Mouse (Mus musculus) induced T-regulatory cell, adult 2 months (primary cell): ENCODE measurements around the gene Rgsl1.
"Not testable (repeated sequence)": the region's sequence is repeated elsewhere in the genome, so short reads cannot be mapped to it uniquely, and the experiment has no call there.

Experiments used
- DNase-seq: peaks from one replicate; pipeline ENCODE4 v3.0.0-alpha.2; 2012; ENCODE audit warnings: low read depth

The Rgsl1 gene

DNA sequence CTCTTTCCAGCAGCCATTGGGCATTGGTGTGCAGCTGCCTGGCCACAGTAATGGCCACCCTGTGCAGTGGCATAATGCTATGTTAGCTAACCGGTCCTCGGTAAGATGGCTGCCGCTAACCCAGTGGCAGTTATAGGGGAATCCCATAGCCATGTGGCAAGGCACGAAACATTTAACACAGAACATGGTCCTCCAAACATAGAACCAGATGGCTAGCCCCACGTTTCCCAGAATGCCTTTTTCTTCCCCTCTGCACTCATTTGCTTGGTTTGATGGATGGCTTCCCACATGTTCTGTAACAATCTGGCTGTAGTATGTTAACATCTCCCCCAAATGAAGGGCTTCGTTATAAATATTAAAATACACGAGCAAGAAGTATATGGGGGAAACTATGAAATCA, 67.7 kb downstream of the Rgsl1 start:
- DNase-seq: no peak

GRCm38 (mm10) chr1:153775174-153775573, 68.8 kb downstream of the Rgsl1 start:
- DNase-seq: no peak

- DNase-seq: no peak
Observed at GRCm38 (mm10) chr1:153770776-153771167, 73.2 kb downstream of the Rgsl1 start.

- no peak for DNase-seq
Observed at GRCm38 (mm10) chr1:153769998-153770775, 73.8 kb downstream of the Rgsl1 start.

DNA sequence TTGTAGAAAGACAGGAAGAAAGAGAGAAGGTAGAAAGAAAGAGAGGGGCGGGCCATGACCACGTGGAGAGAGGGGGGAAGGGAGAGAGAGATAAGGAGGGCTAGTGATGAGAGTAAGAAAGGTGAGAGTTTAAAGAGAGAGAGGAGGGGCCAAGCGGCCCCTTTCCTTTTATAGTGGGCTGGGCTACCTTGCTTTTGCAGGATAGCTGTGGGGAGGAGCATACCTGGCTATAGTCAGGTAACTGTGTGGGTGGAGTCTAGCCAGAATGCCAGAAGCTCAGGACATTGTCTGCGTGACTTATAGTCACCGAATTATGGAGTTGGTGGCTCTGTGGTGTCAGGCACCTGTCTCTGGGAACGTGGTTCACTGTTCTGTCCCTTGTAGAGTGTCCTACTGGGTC, 74.4 kb downstream of the Rgsl1 start:
- not testable (repeated sequence) for DNase-seq

GRCm38 (mm10) chr1:153768465-153768864, 75.5 kb downstream of the Rgsl1 start:
- no peak for DNase-seq

DNA sequence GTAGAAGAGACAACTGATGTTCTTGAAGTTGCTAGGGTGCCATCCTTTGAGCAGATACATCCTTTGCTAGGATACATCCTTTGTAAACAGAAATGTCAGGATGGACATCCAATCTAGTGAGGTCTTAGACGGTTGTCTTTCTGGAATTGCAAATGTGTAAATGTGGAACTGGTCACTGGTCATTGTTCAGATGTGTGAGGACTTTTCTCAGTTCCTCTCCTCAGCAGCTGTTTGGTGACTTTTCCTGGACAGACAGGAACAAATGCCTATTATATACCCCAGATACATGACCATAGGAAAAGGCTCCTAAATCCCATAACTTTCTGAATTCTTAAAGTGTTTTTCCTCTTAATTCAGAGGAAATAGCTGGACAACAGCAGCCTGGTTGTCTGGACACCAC, 76.7 kb downstream of the Rgsl1 start:
- no peak for DNase-seq

DNA sequence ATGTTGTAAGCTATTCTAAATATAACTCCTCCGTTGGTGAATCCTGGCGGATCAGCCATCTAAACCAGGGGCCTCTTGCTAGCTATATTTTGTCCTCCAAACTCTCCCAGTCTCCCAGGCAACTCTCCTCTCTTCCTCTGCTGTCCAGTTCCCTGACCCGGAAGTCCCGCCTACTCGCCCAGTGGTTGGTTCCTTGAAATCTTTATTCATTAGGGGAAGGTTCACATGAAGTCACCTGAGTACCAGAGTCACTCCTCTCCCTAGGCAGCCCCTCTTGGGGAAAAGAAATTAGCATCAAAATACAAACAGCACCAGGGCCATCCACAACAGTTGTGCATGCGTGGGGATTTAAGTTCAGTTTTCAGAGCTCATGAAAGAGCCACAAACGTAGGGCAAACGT, 77.6 kb downstream of the Rgsl1 start:
- DNase-seq: no peak

DNA sequence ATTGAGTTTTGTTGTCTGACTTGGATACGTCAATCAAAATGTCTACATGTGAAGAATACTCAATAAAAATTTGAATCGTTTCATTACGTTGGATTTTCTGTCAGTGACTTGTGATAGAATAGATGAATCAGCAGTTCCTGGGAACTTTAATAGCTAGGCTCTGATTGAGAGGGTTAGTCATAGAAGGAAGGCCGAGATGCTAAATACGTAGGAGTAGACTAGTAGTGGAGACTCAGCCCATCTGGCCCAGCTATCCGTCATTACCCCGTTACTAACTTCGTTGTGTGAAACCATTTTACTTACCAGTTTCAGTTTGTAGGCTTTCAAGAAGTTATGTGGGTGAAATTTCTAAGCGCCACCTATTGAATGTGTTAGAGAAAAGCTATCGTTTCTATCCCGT, 79.8 kb downstream of the Rgsl1 start:
- no peak for DNase-seq

DNA sequence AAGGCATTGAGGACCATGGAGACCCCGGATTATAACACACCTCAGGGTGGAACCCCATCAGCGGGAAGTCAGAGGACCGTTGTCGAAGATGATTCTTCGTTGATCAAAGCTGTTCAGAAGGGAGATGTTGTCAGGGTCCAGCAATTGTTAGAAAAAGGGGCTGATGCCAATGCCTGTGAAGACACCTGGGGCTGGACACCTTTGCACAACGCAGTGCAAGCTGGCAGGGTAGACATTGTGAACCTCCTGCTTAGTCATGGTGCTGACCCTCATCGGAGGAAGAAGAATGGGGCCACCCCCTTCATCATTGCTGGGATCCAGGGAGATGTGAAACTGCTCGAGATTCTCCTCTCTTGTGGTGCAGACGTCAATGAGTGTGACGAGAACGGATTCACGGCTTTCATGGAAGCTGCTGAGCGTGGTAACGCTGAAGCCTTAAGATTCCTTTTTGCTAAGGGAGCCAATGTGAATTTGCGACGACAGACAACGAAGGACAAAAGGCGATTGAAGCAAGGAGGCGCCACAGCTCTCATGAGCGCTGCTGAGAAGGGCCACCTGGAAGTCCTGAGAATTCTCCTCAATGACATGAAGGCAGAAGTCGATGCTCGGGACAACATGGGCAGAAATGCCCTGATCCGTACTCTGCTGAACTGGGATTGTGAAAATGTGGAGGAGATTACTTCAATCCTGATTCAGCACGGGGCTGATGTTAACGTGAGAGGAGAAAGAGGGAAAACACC, 90.0 kb downstream of the Rgsl1 start:
- no peak for DNase-seq

DNA sequence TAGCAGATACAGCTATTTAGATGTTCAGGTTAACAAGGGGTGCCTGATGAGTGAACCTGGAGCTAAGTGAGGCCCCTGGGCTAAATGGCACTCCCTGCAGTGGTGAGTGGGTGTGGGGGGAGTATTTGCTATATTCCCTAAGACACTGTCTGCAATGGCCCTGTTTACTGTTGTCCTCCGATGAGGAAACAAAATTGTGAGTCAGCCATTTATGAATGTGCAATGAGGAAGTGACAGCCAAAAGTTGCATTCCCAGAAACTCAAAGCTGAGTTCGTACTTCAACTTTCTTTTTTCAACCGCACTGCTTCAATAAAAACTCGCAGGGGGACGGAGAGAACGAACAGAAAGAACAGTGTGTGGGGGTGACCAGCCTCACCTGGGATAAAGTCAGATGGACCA, 91.4 kb downstream of the Rgsl1 start:
- DNase-seq: peak; percentile 53

DNA sequence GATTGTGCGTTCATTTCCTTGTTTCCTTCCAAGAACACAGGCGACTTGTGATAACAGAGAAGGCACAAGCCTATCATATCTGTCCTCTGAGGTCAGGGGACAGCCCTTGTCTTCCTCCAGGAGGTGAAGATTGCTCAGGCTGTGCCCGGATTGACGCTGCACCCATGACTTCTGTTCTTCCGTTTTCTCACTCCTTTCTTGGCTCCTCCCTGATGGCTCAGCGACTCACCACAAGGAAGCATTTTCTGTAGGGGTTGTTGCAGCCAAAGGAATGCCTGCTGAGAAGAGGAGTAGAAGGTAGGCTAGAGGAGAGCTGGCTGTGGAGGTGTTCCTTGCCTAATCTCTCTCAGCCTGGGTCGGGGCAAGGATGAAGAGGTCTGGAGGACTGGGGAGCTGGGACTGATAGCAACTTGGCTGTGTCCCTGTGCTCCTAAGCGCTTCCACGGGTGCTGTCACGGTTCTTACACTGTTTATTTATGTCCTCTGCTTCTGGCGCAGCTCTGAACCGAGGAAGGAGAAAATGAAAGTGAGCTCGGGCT, 92.1 kb downstream of the Rgsl1 start:
- peak; percentile 87 for DNase-seq

- DNase-seq: no peak
Observed at GRCm38 (mm10) chr1:153750054-153750453, 93.9 kb downstream of the Rgsl1 start.

GRCm38 (mm10) chr1:153749211-153749801, 94.6 kb downstream of the Rgsl1 start, which contains the start of gene Rnasel:
TSS of gene Rnasel (plus strand) at chr1:153749426.
- peak; percentile 93 for DNase-seq

GRCm38 (mm10) chr1:153748549-153748948, 95.4 kb downstream of the Rgsl1 start:
- DNase-seq: peak; percentile 85

DNA sequence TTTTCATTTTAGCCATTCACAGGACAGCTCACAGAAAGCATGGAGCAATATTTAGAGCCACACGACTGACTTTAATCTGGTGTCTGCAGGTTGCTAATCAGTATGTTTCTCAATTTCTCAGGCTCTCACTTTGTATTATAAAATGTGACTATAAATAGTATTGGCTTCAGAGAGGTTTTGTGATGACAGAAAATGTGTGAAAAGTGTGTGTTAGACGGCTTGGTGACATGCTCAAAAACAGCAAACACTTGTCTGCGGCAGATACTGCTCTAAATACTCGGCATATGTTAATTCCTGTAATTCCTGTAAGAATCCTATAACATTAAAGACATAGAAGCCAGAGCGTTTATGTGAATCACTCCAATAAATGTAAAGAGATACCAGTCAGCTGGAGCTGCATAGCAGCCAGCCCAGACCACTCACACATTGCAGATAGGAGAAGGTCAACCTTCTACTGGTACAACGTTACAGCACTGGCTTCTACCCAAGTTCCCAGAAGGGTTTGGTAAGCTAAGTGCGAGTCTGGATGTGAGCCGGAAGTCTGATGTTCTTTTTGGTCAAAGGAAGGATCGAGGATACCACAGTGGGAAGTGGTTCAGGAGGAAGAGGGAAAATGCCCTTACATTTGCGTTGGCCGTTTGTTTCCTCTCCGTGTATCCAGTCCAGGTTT, 95.9 kb downstream of the Rgsl1 start:
- no peak for DNase-seq

GRCm38 (mm10) chr1:153746728-153747127, 97.2 kb downstream of the Rgsl1 start:
- DNase-seq: peak; percentile 89

- DNase-seq: peak; percentile 22
Observed at GRCm38 (mm10) chr1:153746119-153746670, 97.7 kb downstream of the Rgsl1 start.

GRCm38 (mm10) chr1:153742374-153743155, 101.4 kb downstream of the Rgsl1 start:
- peak; percentile 91 for DNase-seq

DNA sequence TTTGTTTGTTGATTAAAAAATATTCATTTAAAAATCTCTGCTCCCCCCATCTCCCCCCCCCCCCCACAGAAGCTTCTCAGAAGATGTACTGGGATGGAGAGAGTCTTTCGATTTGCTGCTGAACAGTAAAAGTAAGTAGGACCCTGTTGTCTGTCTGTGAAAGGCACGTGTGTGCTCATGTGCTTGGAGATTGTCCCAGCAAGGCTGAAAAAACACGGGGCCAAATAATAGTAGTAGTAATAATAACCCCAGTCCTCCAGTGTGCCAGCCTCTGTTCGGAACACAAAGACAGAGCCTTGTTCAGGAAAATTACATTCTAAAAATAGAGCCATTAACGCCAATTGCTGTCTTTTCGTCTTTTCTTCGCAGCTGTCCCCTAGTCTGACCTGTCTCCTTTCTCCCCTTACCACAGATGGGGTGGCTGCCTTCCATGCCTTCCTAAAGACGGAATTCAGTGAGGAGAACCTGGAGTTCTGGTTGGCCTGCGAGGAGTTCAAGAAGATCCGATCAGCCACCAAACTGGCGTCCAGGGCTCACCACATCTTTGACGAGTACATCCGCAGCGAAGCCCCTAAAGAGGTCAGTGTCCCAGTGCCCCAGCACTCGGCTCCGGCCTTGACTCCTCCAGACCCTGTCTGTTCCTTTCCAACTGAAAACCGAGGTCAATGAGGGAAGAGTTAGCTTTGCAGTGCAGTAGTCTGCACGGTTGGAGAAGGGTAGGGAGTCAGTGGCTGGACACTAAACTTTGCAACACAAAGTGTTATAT, 102.2 kb downstream of the Rgsl1 start:
- DNase-seq: peak; percentile 20
